In genomic region chr2:9955576-9956535, GRCm38 (mm10) we compare ENCODE assay signal across 12 mouse cellular contexts.
A peak's percentile ranks its signal among the peaks of the same experiment; 100 is the strongest.
DNase-seq lines count a peak whose midpoint lies in the region; ATAC-seq and TF ChIP-seq lines count a peak whose summit lies in the region.
"Had no signal": no experiment of that assay in that cellular context is flagged by ENCODE, and none has a peak within 500 bp of the region (broad histone marks: within the 10 kb centered on the region; RNA-seq: fewer than 3 reads in every experiment).

No protein-coding gene starts in this region.

- H3K4me1 ChIP-seq in liver, adult 2 months (ENCODE audit: control insufficient read depth, insufficient read depth, low read length), result peaks cover 3% of the 10 kb centered on the region
- H3K4me1 ChIP-seq in liver, embryonic 11.5 days (replicated peaks; ENCODE audit: control insufficient read depth, insufficient read depth, low read length), result peaks cover 6% of the 10 kb centered on the region; the same call in 1 of the 2 replicates
- H3K4me1 ChIP-seq in stomach, postnatal 0 days (replicated peaks; ENCODE audit: control insufficient read depth, insufficient read depth), result no peaks in the 10 kb centered on the region
- H3K4me1 ChIP-seq in thymus, adult 2 months (replicated peaks; ENCODE audit: control insufficient read depth, insufficient read depth, low read length), result no peaks in the 10 kb centered on the region

- 62% methylated on average over 9 of the region's 9 CpGs for WGBS in liver, adult 2 months
- WGBS in liver, embryonic 11.5 days, result 66% methylated on average over 9 of the region's 9 CpGs
- WGBS in stomach, postnatal 0 days, result 62% methylated on average over 9 of the region's 9 CpGs
- WGBS in thymus, adult 2 months, result 96% methylated on average over 9 of the region's 9 CpGs

- no peak for TF ChIP-seq POLR2A in liver, adult 2 months (IDR thresholded peaks at IDR 0.05; ENCODE audit: extremely low read depth, insufficient read depth, low read length)
- no peak for TF ChIP-seq POLR2A in thymus, adult 2 months (IDR thresholded peaks at IDR 0.05; ENCODE audit: control insufficient read depth, extremely low read depth, insufficient read depth, low read length, poor library complexity)

- TF ChIP-seq CTCF in liver, adult 2 months (IDR thresholded peaks at IDR 0.05; ENCODE audit: low read depth, low read length), result no peak
- no peak for TF ChIP-seq CTCF in stomach, postnatal 0 days (IDR thresholded peaks at IDR 0.05; ENCODE audit: low read depth)
- TF ChIP-seq CTCF in thymus, adult 2 months (IDR thresholded peaks at IDR 0.05; ENCODE audit: borderline replicate concordance, control insufficient read depth, extremely low read depth, insufficient read depth, low read length, poor library complexity), result no peak

- peaks cover 12% of the 10 kb centered on the region; the same call in 1 of the 2 replicates for H3K79me2 ChIP-seq in liver, adult 2 months (ENCODE audit: control insufficient read depth, insufficient read depth, low read length)

- H3K9me3 ChIP-seq in liver, embryonic 11.5 days (ENCODE audit: control insufficient read depth, low read length), result no peaks in the 10 kb centered on the region
- no peaks in the 10 kb centered on the region for H3K9me3 ChIP-seq in stomach, postnatal 0 days (ENCODE audit: control insufficient read depth, low read length)

- ATAC-seq in liver, embryonic 11.5 days (replicated peaks; ENCODE audit: low FRiP score), result no peak
- 0 out of 2 replicates have a peak, but pooled peaks have one; percentile 29 for ATAC-seq in stomach, postnatal 0 days (ENCODE audit: low FRiP score, low TSS enrichment)

- H3K27ac ChIP-seq in liver, adult 2 months (replicated peaks; ENCODE audit: insufficient read depth, low read depth, low read length), result no peak overlapping the region
- no peak overlapping the region for H3K27ac ChIP-seq in liver, embryonic 11.5 days (ENCODE audit: low read depth, low read length)
- H3K27ac ChIP-seq in stomach, postnatal 0 days (replicated peaks), result no peak overlapping the region
- H3K27ac ChIP-seq in thymus, adult 2 months (ENCODE audit: control insufficient read depth, insufficient read depth, low read length), result no peak overlapping the region

- H3K4me2 ChIP-seq in liver, embryonic 11.5 days, result no peak overlapping the region
- no peak overlapping the region for H3K4me2 ChIP-seq in stomach, postnatal 0 days (replicated peaks; ENCODE audit: low read depth)

- no peak overlapping the region for H3K4me3 ChIP-seq in liver, adult 2 months (ENCODE audit: insufficient read depth, low read depth, low read length)
- H3K4me3 ChIP-seq in liver, embryonic 11.5 days (ENCODE audit: low read depth, low read length), result no peak overlapping the region
- no peak overlapping the region for H3K4me3 ChIP-seq in stomach, postnatal 0 days (ENCODE audit: low read depth, low read length)
- H3K4me3 ChIP-seq in thymus, adult 2 months (ENCODE audit: control insufficient read depth, insufficient read depth, low read length), result no peak overlapping the region

- TF ChIP-seq EP300 in stomach, postnatal 0 days (optimal IDR thresholded peaks at IDR 0.05), result no peak

- DNase-seq in liver, adult 2 months (ENCODE audit: extremely low read depth, low read depth, low spot score), result peak; percentile 51
- no peak for DNase-seq in liver, embryonic 11.5 days (ENCODE audit: low spot score)
- DNase-seq in embryo, embryonic 11 days, result peak; percentile 60
- DNase-seq in hindlimb bud, embryonic 11.5 days (ENCODE audit: extremely low spot score, low read depth, low spot score), result peak; percentile 77
- DNase-seq in stomach, postnatal 0 days (ENCODE audit: low spot score), result no peak
- DNase-seq in thymus, adult 2 months, result no peak
- DNase-seq in spleen, adult 18-20 months, result no peak
- DNase-seq in B cell, adult 2 months, result no peak
- DNase-seq: adrenal gland, adult 8-10 months; heart, postnatal 36 days; kidney, postnatal 36 days; liver had no signal

- peaks cover 2% of the 10 kb centered on the region; the same call in 1 of the 2 replicates for H3K36me3 ChIP-seq in liver, adult 2 months (ENCODE audit: control insufficient read depth, insufficient read depth, low read length)
- no peaks in the 10 kb centered on the region for H3K36me3 ChIP-seq in liver, embryonic 11.5 days (ENCODE audit: control insufficient read depth, insufficient read depth, low read length)
- peaks cover 1% of the 10 kb centered on the region; the same call in 1 of the 2 replicates for H3K36me3 ChIP-seq in stomach, postnatal 0 days (ENCODE audit: control insufficient read depth, insufficient read depth, low read length)
- H3K36me3 ChIP-seq in thymus, adult 2 months (ENCODE audit: control insufficient read depth, insufficient read depth, low read length), result no peaks in the 10 kb centered on the region

- no peak overlapping the region for H3K9ac ChIP-seq in liver, adult 2 months (ENCODE audit: low read depth, low read length)
- no peak overlapping the region for H3K9ac ChIP-seq in liver, embryonic 11.5 days (ENCODE audit: low read depth, low read length)
- H3K9ac ChIP-seq in stomach, postnatal 0 days (ENCODE audit: low read length), result no peak overlapping the region

- no peaks in the 10 kb centered on the region for H3K27me3 ChIP-seq in liver, adult 2 months (ENCODE audit: control insufficient read depth, insufficient read depth, low read length)
- no peaks in the 10 kb centered on the region for H3K27me3 ChIP-seq in liver, embryonic 11.5 days (replicated peaks; ENCODE audit: control insufficient read depth, insufficient read depth, low read length)
- no peaks in the 10 kb centered on the region for H3K27me3 ChIP-seq in stomach, postnatal 0 days (ENCODE audit: control insufficient read depth, insufficient read depth, low read length)
- H3K27me3 ChIP-seq in thymus, adult 2 months (ENCODE audit: control insufficient read depth, insufficient read depth, low read length), result no peaks in the 10 kb centered on the region

Comparison
In these comparisons a context has a peak if more than half of its experiments do, and no peak if none do; other contexts are left out.
1. DNase-seq: peak in liver, adult 2 months (single experiment), embryo, embryonic 11 days (single experiment) and hindlimb bud, embryonic 11.5 days (single experiment); none in liver, embryonic 11.5 days (single experiment), stomach, postnatal 0 days (single experiment), thymus, adult 2 months (single experiment), spleen, adult 18-20 months (0 of 2) and B cell, adult 2 months (0 of 2).